Mouse (Mus musculus): ENCODE results near the gene Psmd14. TPM values are rescaled to one million over a fixed set of nuclear protein-coding genes. Genes with fewer than 3 reads are reported as not detected.

The Psmd14 gene
- 129 TPM for polyA plus RNA-seq (2017; shearing (Covaris generic))

DNA sequence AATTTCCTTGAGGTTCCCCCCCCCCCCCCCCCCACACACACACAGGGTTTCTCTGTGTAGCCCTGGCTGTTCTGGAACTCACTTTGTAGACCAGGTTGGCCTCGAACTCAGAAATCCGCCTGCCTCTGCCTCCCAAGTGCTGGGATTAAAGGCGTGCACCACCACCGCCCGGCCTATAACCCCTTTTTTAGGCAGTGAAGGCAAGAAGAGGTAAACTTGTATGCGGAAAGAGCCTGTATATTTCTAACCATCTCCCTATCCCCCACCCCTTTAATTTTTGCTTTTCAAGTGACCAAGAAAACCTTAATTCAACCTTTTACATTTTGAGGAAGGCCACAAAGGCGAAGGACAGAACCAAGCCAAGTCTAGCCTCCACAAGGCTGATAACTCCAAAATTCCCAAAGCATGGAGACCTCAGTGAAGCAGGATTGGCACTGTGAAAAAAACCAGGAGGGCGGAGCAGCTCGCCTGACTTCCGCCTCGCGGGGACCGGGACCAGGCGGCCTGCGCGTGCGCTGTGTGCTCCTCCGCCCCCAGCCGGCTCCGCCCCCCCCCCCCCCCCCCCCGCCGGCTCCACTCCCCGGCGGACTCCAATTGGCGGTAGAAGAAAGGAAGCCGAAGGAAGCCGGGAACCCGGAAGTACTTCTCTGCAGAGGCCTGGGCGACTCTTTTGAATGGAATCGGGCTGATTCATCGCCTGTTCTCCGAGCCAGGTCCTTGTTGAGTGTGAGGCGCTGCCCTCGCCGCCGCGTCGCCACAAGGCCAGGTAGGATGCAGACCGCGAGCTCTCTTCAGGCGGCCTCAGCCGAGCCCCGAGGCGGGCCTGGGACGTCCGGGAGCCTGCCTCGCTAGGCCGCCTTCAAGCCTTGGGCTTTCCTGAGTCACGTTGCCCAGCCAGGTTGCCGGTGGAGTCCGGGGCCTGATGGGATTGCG lies at the start of gene Psmd14:
Gene Psmd14 (plus strand): TSS at position 587 of the 933 bp plus-strand sequence.

DNA sequence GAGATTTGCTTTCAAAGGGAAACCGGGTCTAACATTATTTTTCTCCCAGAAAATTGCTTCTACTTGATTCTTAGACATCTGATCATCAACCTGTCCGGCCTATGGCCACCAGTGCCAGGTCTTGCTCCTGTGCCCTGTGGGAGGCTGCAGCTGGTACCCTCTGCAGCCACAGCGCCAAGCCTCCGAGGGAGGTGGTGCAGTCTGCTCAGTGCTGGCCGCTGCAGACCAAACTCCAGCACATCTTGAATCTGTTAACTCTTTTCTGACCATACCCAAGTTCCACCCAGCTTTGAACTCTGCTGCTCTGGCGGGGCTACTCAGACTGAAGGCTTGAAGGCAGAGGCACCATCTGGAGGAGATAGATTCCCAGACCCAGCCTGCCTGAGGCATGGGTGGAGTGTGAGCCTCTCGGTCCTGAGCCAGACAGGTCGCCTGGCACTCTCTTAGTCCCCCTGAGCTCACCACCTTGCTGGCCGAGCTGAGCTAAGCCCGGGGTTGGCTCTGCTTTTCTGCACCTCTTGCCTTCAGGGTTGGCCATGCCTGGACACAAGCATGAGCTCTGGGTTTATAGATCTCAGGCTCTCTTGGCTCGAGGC lies 91.3 kb downstream of the Psmd14 start, which contains the start of gene Tbr1:
Gene Tbr1 (plus strand): TSS at position 275 of the 596 bp plus-strand sequence.

Other genes with a start within 250 kb of the Psmd14 start
- 52.3 TPM for gene Tank, start 133.1 kb upstream of the Psmd14 start, polyA plus RNA-seq (2017; shearing (Covaris generic))
- gene Tbr1, start 91.2 kb downstream of the Psmd14 start, polyA plus RNA-seq (2017; shearing (Covaris generic)), result not detected